Mouse (Mus musculus) hindlimb bud, embryonic 11.5 days (tissue): Measurements from ENCODE around the gene Nfia.

Source experiments
- DNase-seq: peaks from one replicate; pipeline ENCODE4 v3.0.0-alpha.2; 2012; ENCODE audit warnings: low read depth, low spot score; ENCODE audit errors: extremely low spot score

Nfia gene

GRCm38 (mm10) chr4:97765341-97766020 lies 7.1 kb upstream of the Nfia start:
- no peak for DNase-seq

- DNase-seq = no peak
Measured at GRCm38 (mm10) chr4:97766100-97766499, 6.4 kb upstream of the Nfia start.

DNA sequence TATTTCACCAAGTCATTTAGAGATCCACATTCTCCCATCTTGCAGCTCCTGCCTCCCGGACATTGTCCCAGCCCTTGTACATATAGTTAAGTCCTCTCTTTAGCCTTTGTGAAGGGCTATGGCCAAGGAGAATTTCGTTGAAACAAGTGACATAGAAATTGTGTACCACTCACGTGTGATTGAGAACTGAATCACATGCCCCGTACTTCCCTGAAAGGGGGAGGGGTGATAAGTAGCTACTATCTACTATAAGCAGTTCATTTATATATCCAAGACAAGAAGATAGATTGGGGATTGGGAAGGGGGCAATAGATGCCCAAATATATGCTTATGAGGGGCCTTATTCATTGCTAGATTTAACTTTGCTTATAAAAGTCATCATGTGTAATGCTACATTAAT lies 5.5 kb upstream of the Nfia start:
- no peak for DNase-seq

DNA sequence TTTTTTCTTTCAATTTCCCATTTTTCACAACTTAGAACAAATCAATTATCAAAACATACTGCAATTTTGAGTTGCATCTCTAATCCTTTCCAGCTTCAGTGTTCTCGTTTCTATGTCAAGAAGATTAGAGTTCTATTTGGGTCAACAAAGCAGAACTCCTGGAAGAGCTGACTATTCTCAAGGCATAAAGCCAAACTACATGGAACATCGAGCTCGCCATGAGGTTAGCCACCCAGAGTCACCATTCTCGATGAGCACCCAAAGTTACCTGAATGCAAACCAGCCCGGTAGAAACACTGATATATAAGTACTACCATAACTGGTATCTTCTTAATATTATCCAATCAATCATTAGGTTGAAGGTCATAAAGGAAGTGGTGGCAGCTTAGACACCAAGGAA lies 5.0 kb upstream of the Nfia start:
- DNase-seq = no peak

DNA sequence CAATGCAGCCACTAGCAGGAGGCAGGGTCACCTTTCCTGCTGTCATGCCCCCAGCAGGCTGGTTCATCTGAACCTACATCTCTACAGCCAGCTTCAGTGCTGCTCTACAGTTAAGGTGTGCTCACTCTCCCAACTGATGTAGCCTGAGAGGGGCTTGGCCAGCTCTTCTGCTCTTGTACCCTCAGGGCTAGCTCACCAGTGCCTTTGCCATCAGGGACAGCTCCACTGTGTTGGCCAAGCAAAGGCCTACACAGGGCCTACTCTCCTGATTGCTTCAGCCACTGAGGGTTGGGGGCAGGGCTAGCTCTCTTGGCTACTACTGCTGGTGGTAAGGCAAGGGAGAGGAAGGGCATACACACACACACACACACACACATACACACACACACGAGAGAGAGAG lies 2.7 kb upstream of the Nfia start:
- no peak for DNase-seq

DNA sequence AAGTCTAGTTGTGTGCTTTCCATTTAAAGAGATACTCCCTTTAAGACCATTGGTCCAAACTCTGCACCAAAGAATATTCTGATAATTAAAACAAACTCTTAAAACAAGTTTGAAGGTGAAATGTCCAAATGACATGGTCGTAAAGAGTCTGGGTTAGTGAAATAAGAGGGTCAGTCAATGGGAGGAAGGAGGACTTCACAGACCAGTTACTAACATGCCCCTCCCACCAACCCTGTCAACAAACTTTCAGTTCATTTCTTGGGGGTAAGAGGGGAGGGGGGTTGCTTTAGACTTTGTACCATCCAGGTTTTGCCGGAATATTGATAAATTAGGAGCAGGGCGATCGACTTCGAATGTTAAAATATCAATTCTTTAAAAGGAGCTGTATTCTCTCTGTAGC lies 1.1 kb upstream of the Nfia start:
- no peak for DNase-seq

DNA sequence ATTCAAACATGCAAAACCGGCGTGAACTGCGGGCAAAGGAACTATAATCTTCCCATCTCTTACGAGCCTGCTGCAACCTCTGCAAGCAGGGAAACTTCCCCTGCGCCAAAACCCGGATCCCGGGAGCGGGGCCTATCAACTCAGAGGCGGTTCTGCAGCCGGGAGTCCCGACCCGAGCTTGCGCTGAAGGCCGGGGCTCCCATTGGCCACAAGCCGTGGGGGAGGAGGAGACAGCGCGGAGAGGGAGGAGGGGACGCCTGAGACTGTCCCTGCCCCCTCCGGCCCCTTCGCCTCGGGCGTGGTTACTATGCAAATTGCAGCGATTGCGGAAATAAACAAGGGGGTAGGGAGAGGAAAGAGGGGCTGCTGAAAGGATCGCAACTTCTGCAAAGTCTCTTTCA lies 450 bp upstream of the Nfia start:
- DNase-seq = no peak

DNA sequence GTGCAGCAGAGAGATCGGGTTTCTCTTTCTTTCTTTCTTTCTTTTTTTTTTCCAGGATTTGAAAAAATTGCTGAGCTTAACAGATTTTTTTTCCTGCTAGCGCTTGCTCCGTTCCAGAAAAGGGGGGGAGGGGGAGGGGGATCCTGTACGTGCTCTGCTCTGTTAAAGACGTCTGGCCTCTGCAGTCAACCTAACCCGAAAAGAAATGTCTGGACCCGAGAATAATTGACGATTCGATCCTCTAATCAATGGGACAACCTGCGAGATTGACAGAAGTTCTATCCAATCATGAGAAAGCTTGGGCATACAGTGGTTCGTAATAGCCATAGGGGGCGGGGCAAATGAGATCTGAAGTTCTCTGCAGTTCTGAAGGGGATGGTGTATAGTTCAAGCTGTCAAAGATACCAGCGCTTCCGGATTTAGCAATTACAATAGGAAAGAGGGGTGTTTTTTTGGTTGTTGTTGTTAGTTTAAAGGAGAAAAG lies 618 bp downstream of the Nfia start:
- peak; percentile 100 for DNase-seq

DNA sequence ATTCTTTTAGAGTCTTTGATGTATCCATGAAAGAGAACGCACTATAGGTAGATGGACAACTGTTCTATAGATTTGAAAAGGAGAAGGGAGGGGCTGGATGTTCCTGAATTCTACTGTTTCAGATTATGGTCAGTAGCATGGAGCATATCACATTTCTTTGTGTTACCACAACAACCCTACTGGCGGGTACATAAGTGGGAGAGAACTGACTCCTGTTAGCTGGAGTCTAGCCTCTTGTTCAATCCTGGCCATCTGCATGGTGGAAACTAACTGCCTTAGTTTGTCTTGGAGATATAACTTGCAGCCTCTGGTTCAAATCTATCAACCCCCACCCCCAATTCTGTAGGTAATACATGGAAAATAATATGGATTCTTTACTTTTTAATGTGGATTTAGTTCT lies 1.3 kb downstream of the Nfia start:
- no peak for DNase-seq

DNA sequence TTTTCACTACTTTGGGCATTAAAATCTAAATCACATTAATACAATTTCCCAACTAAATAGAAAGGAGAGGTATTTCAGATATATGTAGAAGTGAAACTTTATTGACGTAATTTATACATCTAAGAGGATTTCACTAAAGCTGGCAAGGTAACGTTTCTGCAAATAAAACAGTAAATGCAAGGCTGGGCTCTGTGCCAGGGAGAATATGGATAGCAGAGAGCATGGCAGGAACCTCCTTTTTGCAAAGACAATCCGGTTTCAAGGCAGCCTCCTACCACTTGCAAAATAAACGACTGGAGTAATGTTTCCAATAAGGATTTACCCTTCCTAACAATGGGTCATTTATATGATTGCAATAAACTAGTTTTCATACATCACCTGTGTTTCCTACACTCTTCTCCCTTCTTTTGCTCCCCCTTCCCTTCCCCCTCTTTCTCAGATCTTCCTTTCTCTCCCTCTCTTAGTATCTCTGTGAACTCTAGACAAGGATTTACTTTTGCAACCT lies 2.0 kb downstream of the Nfia start:
- DNase-seq = no peak

DNA sequence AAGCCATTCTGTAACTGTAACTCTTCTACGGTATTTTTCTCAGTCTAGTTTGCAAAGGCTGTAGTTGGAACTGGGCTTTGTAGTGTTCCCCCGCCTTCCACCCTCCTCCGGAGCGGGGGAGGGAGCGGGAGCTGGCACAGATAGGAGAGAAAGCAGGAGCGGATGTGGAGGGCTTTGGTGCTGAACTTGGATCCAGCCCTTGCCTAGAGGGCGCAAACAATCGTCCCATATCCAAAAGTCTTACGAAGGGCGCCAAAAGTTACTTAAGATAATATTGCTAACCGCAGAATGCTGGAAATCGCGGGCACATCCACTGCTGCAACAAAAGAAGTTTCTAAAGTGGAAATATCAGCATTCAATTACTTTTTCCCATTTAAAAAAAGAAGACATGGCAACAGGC lies 2.5 kb downstream of the Nfia start:
- DNase-seq = no peak

- no peak for DNase-seq
Measured at GRCm38 (mm10) chr4:97775494-97776265, 3.1 kb downstream of the Nfia start.

- DNase-seq = no peak
Measured at GRCm38 (mm10) chr4:97776388-97777080, 4.0 kb downstream of the Nfia start.

DNA sequence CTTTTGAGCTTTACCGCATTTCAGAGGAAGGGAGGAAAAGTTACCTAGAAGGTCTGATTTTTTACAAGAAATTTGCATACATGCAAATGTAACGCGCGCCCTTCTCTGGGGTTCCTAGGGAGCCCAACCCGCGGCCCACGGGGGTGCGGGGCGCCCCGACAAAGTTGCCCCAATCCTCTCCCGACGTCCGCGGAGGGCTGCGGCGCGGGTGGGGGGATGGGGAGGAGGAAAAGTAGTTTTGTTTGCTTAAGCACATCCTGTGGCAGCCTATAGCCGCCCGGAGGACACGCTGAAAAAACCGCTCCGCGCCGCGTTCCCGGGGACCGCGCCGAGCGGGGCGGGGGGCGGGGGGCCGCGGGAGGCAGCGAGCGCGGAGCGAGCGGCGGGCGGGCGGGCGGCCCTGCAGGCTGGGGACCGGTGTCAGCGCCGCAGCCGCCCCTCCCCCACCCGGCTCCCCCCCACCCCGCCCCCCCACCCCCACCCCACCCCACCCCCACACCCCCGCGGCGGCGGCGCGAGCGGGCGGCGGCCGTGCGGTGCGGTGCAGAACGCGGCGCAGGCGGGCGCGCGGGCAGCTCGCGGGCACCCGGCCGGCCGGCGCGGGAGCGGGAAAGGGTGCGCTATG lies 4.7 kb downstream of the Nfia start:
- no peak for DNase-seq

DNA sequence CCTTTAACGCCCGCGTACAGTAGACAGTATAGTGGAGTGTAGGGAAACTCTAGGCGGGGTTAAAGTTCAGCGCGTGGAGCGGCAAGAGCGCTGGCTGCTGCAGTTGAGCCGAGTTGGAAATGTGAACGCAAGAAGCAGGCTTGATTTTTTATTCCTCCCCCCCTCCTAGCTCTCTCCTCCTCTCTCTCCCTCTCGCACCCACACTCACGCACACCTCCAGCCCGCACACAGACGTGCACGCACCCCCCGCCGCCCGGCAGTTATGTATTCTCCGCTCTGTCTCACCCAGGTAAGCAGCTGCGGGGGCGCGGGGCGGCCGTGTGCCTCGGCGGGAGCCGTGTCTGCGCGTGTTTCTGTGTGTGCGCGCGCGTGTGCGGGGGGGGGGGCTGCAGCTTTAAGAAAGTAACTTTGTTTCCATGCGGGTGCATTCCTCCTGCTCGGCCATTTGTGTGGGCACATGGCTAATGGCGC lies 5.2 kb downstream of the Nfia start, which contains the start of gene E130114P18Rik:
Gene E130114P18Rik, minus strand, starts transcription at position 373 of the 471 bp plus-strand sequence.
- DNase-seq = no peak

GRCm38 (mm10) chr4:97778211-97779002 lies 5.9 kb downstream of the Nfia start:
- no peak for DNase-seq

DNA sequence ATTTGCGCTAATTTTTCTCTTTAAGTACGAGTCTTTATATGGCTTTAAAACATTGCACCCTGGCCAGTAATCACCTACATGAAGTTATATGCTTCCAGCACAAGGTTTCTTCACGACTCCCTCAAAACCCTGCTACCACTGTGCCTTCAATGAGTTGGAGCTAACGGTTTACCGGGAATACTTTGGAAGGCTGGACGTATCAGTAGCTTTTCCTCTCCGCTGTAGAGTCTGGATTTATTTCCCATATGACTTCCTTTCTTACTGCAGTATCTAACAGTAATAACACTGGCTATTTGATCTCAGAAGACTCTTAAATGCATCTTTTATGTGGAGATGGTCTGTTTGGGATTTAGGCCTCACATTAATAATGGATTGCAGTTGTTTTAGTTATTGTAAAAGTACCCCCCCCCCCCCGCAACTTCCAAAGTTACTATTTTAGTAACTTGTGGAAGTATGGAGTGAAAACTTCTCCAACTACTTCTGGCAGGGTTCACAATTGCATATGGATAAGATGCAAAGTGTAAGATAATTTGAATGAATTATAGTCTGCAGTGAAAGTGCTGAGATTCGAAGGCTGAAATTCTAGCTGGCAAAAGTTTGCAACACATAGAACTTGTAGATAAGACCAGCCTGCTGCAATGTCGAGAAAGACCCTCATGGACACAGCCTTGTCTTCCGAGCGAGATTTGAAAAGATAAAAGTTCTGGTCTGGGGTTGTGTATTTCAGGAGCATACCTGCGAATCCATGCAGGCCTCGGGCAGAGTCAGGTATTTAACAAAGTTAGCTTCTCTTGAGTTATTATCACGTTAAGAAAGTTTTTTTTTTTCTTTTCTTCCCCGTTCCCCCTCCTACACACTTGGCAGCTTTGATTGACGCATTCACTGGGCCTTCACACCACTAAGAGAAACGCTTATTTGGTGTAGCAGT lies 6.7 kb downstream of the Nfia start:
- DNase-seq = no peak

- DNase-seq = no peak
Measured at GRCm38 (mm10) chr4:97780024-97780423, 7.5 kb downstream of the Nfia start.
